ENCODE assay signal across 30 mouse cellular contexts in genomic region chr10:19978662-19979199, GRCm38 (mm10). TPM values are rescaled to one million over a fixed set of nuclear protein-coding genes. Genes with fewer than 3 reads are reported as not detected.
DNase-seq lines count a peak whose midpoint lies in the region; ATAC-seq and TF ChIP-seq lines count a peak whose summit lies in the region.
"Had no signal": no experiment of that assay in that cellular context is flagged by ENCODE, and none has a peak within 500 bp of the region (broad histone marks: within the 10 kb centered on the region; RNA-seq: fewer than 3 reads in every experiment).

No protein-coding gene starts in this region.

- peak overlapping the region; percentile 33 for H3K4me2 ChIP-seq in heart, embryonic 12.5 days
- peak overlapping the region; percentile 12; the same call in 1 of the 2 replicates for H3K4me2 ChIP-seq in heart, postnatal 0 days (ENCODE audit: low read depth, low read length)
- H3K4me2 ChIP-seq: limb, embryonic 12.5 days; liver, embryonic 15.5 days; lung, embryonic 14.5 days; midbrain, embryonic 13.5 days had no signal

- 50% methylated on average over 5 of the region's 5 CpGs for WGBS in heart, embryonic 12.5 days
- 38% methylated on average over 5 of the region's 5 CpGs for WGBS in heart, postnatal 0 days
- 85% methylated on average over 5 of the region's 5 CpGs for WGBS in kidney, adult 2 months

- H3K9me3 ChIP-seq in heart, embryonic 12.5 days (replicated peaks), result no peaks in the 10 kb centered on the region
- no peaks in the 10 kb centered on the region for H3K9me3 ChIP-seq in heart, postnatal 0 days (replicated peaks; ENCODE audit: control insufficient read depth, low read length)
- H3K9me3 ChIP-seq: limb, embryonic 12.5 days; liver, embryonic 15.5 days; midbrain, embryonic 13.5 days had no signal

- intact Hi-C loops in heart, postnatal 14 days (cut with DNase I), result no loop called here

- no peak for DNase-seq in heart, postnatal 14 days
- peak; percentile 64 for DNase-seq in heart, postnatal 0 days (ENCODE audit: low spot score)
- no peak for DNase-seq in heart, adult 8-10 months (ENCODE audit: low spot score)
- DNase-seq in splenic B cell, adult 2 months (ENCODE audit: low read depth, low spot score), result peak; percentile 60
- DNase-seq in urinary bladder, postnatal 10 days (ENCODE audit: low spot score), result no peak
- DNase-seq in kidney, adult 2 months, result no peak
- DNase-seq: adrenal gland, postnatal 14 days; cerebellum, adult 11-12 months; cerebellum, adult 9-11 months; gastrocnemius, postnatal 10 days; kidney, adult 18-20 months; kidney, postnatal 36 days; lung, embryonic 14.5 days; lung, postnatal 14 days; retina, postnatal 1 day; right cerebral cortex, postnatal 25 days; spleen, adult 18-20 months; thymus, adult 2 months; thymus, postnatal 36 days had no signal

- H3K9ac ChIP-seq in heart, embryonic 12.5 days, result no peak overlapping the region
- no peak overlapping the region for H3K9ac ChIP-seq in heart, postnatal 0 days (replicated peaks; ENCODE audit: low read depth, low read length)
- H3K9ac ChIP-seq: limb, embryonic 12.5 days; liver, embryonic 15.5 days; lung, embryonic 14.5 days; midbrain, embryonic 13.5 days had no signal

- H3K27ac ChIP-seq in heart, embryonic 12.5 days (ENCODE audit: poor library complexity, severe bottlenecking), result peak overlapping the region; percentile 47; the same call in 1 of the 2 replicates
- peak overlapping the region; percentile 45 for H3K27ac ChIP-seq in heart, postnatal 0 days (ENCODE audit: low read depth)
- H3K27ac ChIP-seq in kidney, adult 2 months (ENCODE audit: insufficient read depth, low read depth, low read length), result no peak overlapping the region
- H3K27ac ChIP-seq: layer of hippocampus, adult 2 months; left cerebral cortex, adult 2 months; limb, embryonic 12.5 days; liver, embryonic 15.5 days; midbrain, embryonic 13.5 days had no signal

- H3K4me1 ChIP-seq in heart, embryonic 12.5 days (replicated peaks), result peaks cover 32% of the 10 kb centered on the region
- H3K4me1 ChIP-seq in heart, postnatal 0 days (ENCODE audit: control insufficient read depth, insufficient read depth), result peaks cover 17% of the 10 kb centered on the region
- peaks cover 14% of the 10 kb centered on the region for H3K4me1 ChIP-seq in kidney, adult 2 months (ENCODE audit: control insufficient read depth, insufficient read depth, low read length)
- H3K4me1 ChIP-seq: limb, embryonic 12.5 days; liver, embryonic 15.5 days; midbrain, embryonic 13.5 days had no signal

- H3K4me3 ChIP-seq in heart, embryonic 12.5 days, result no peak overlapping the region
- H3K4me3 ChIP-seq in heart, postnatal 0 days (ENCODE audit: low read depth, low read length), result no peak overlapping the region
- no peak overlapping the region for H3K4me3 ChIP-seq in kidney, adult 2 months (ENCODE audit: insufficient read depth, low read depth, low read length)
- H3K4me3 ChIP-seq: erythroblast, embryonic 14.5 days; layer of hippocampus, adult 2 months; left cerebral cortex, adult 2 months; limb, embryonic 12.5 days; liver, embryonic 15.5 days; midbrain, embryonic 13.5 days had no signal

- no peak for ATAC-seq in heart, embryonic 12.5 days (ENCODE audit: insufficient number of reproducible peaks, low FRiP score)
- ATAC-seq in heart, postnatal 0 days (ENCODE audit: insufficient read depth, low read depth), result peak; percentile 57; the same call in 1 of the 2 replicates
- ATAC-seq in granulocyte monocyte progenitor cell, adult 5-6 weeks (replicated peaks; ENCODE audit: poor library complexity, severe bottlenecking), result peak; percentile 56
- ATAC-seq: forebrain, embryonic 16.5 days; hindbrain, embryonic 16.5 days; midbrain, embryonic 13.5 days; Patski had no signal

- no peak for TF ChIP-seq POLR2A in kidney, adult 2 months (IDR thresholded peaks at IDR 0.05; ENCODE audit: low read depth, low read length)

- TF ChIP-seq CTCF in heart, postnatal 0 days (IDR thresholded peaks at IDR 0.05; ENCODE audit: low read depth), result no peak
- TF ChIP-seq CTCF in kidney, adult 2 months (conservative IDR thresholded peaks at IDR 0.05; ENCODE audit: insufficient read depth, insufficient read length, low read depth, low read length), result no peak

- H3K27me3 ChIP-seq in heart, embryonic 12.5 days (replicated peaks), result no peaks in the 10 kb centered on the region
- no peaks in the 10 kb centered on the region for H3K27me3 ChIP-seq in heart, postnatal 0 days (ENCODE audit: control insufficient read depth, insufficient read depth, low read length)
- H3K27me3 ChIP-seq in splenic B cell, adult 2 months (ENCODE audit: control insufficient read depth, insufficient read depth, low read length, poor library complexity, severe bottlenecking), result no peaks in the 10 kb centered on the region
- no peaks in the 10 kb centered on the region for H3K27me3 ChIP-seq in kidney, adult 2 months (replicated peaks; ENCODE audit: control insufficient read depth, insufficient read depth, low read length)
- H3K27me3 ChIP-seq: limb, embryonic 12.5 days; liver, embryonic 15.5 days; midbrain, embryonic 13.5 days; Patski had no signal

- no peaks in the 10 kb centered on the region for H3K36me3 ChIP-seq in heart, embryonic 12.5 days
- no peaks in the 10 kb centered on the region for H3K36me3 ChIP-seq in heart, postnatal 0 days (replicated peaks; ENCODE audit: control insufficient read depth, insufficient read depth, low read length)
- H3K36me3 ChIP-seq in splenic B cell, adult 2 months (ENCODE audit: control insufficient read depth, insufficient read depth, low read length, poor library complexity, severe bottlenecking), result no peaks in the 10 kb centered on the region
- no peaks in the 10 kb centered on the region for H3K36me3 ChIP-seq in kidney, adult 2 months (ENCODE audit: control insufficient read depth, insufficient read depth, low read length)
- H3K36me3 ChIP-seq: limb, embryonic 12.5 days; liver, embryonic 15.5 days; midbrain, embryonic 13.5 days had no signal

- no peak for TF ChIP-seq EP300 in heart, postnatal 0 days (IDR thresholded peaks at IDR 0.05; ENCODE audit: low read depth)

RNA-seq across cellular contexts. Expression of gene Map3k5, which starts 44.5 kb away (rescaled TPM):
- 4.4 and 4.8 TPM in 2 replicates for polyA plus RNA-seq in heart, embryonic 12.5 days (2016; fragmentation: Nextera tagmentation; extraction: Ambion mirVana)
- 10 to 100 TPM; 30.0 to 38.9 TPM for total RNA-seq in heart, postnatal 14 days (2021)
- 10.7 and 10.8 TPM in 2 replicates for total RNA-seq in heart, postnatal 0 days (2014; rRNA removed; ENCODE audit: low replicate concordance)
- polyA plus RNA-seq in heart, postnatal 0 days (2015; fragmentation: Nextera tagmentation; extraction: Ambion mirVana), result 2.2 and 2.5 TPM in 2 replicates
- total RNA-seq in heart, adult 8-10 months (2022), result 10 to 100 TPM; 39.6 to 45.7 (median 40.9) TPM
- total RNA-seq in granulocyte monocyte progenitor cell, adult 5-6 weeks (2014; fragmentation: Nextera tagmentation), result 22.4 and 37.3 TPM in 2 replicates
- total RNA-seq in granulocyte monocyte progenitor cell, adult 5-6 weeks (2017), result 16.9 and 17.3 TPM in 2 replicates
- polyA plus RNA-seq in kidney, adult 2 months (2012; rRNA removed), result 9.0 and 11.3 TPM in 2 replicates
- polyA plus RNA-seq: erythroblast, embryonic 14.5 days had no signal

Comparison
In these comparisons a context has a peak if more than half of its experiments do, and no peak if none do; other contexts are left out.
1. DNase-seq: peak in heart, postnatal 0 days (single experiment) and splenic B cell, adult 2 months (single experiment); none in heart, postnatal 14 days (0 of 2), heart, adult 8-10 months (single experiment), urinary bladder, postnatal 10 days (single experiment) and kidney, adult 2 months (single experiment).